Mouse (Mus musculus) testis, adult 2 months (tissue): Measurements from ENCODE around the gene Slc52a3. TPM values are rescaled to one million over a fixed set of nuclear protein-coding genes. Genes with fewer than 3 reads are reported as not detected.

ENCODE experiments used
- H3K27ac ChIP-seq: fragments of 200-500 bp; 2 replicates; pipeline ENCODE4 v1.5.1; 2012; ENCODE audit warnings: low read depth, low read length; ENCODE audit not compliant: control insufficient read depth, insufficient read depth
- H3K27me3 ChIP-seq: fragments of 200-500 bp; 2 replicates; pipeline ENCODE4 v1.6.1; 2012; ENCODE audit warnings: mild to moderate bottlenecking, low read length, moderate library complexity; ENCODE audit not compliant: control insufficient read depth, insufficient read depth
- H3K36me3 ChIP-seq: fragments of 200-500 bp; 2 replicates; pipeline ENCODE4 v1.6.1; 2012; ENCODE audit warnings: mild to moderate bottlenecking, low read length; ENCODE audit not compliant: control insufficient read depth, insufficient read depth
- H3K4me1 ChIP-seq: fragments of 200-500 bp; 2 replicates; pipeline ENCODE4 v1.6.1; 2012; ENCODE audit warnings: low read length; ENCODE audit not compliant: control insufficient read depth, insufficient read depth
- H3K4me3 ChIP-seq: fragments of 200-500 bp; 2 replicates; pipeline ENCODE4 v1.5.1; 2012; ENCODE audit warnings: low read depth, mild to moderate bottlenecking, low read length, moderate library complexity, mixed read lengths; ENCODE audit not compliant: control insufficient read depth
- CTCF ChIP-seq: fragments of 200-500 bp; IDR thresholded peaks from 2 replicates; pipeline ENCODE4 v1.5.1; 2012; ENCODE audit warnings: low read depth, mild to moderate bottlenecking, inconsistent platforms, low read length, moderate library complexity; ENCODE audit not compliant: control insufficient read depth, insufficient read depth, insufficient replicate concordance
- POLR2A ChIP-seq: fragments of 200-500 bp; IDR thresholded peaks from 2 replicates; pipeline ENCODE4 v1.6.1; 2012; ENCODE audit warnings: low read depth, mild to moderate bottlenecking, inconsistent platforms, low read length, moderate library complexity; ENCODE audit not compliant: control insufficient read depth
- polyA plus RNA-seq: library from polyadenylated mRNA; depleted of rRNA; stranded (reverse); fragments of >200 nt; gene quantifications from 2 replicates; pipeline ENCODE4 v1.2.3, GENCODE M21; 2012

Slc52a3 gene
- polyA plus RNA-seq, 1 experiment = 52.4 TPM

DNA sequence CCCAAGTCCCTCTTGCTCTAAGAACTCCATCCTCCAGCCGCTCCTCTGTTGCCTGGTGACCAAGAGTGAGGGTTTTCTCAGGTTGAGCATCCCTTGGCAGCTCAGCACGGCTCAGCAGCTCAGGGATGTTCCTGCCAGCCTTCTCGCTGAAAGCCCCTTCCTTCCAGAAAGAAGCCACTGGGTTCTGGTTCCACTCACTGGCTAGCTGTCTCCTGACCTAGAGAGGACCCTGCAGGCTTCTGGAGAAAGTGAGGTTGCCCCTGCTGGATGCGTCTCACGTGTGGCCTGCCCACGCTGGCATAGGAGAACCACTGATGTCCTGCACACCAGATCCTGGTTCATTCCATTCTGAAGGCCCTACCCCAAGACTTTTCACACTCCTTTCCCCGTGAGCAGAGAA, 27.3 kb upstream of the Slc52a3 start:
- Histone ChIP-seq H3K4me1 (peaks cover 12% of the 10 kb centered on the region), H3K27me3 (no peaks in the 10 kb centered on the region), H3K36me3 (no peaks in the 10 kb centered on the region), H3K4me3 (peak overlapping the region; percentile 26; the same call in 1 of the 2 replicates), H3K27ac (no peak overlapping the region)
- TF ChIP-seq POLR2A = no peak
- no peak for TF ChIP-seq CTCF

DNA sequence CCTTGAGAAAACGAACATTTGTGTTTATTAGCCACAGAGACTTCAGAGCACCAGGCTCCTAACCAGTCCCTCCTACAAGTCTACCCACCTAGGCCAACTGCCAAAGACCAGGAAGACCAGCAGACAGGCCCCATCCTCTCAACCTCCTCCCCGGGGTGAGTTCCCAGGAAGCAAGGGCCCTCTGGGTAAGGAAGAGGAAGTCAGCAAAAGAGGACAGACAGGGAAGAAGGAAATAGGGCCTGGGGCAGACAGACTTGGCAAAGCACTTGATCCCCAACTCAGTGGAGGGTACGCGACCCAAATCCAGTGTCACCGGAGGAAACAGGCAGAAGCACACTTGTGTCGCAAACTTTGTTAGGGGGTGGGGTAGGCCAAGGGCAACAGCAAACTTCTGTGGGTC, 26.9 kb upstream of the Slc52a3 start:
- H3K27ac ChIP-seq = no peak overlapping the region
- H3K36me3 ChIP-seq = no peaks in the 10 kb centered on the region
- TF ChIP-seq CTCF = no peak
- no peak for TF ChIP-seq POLR2A
- peak overlapping the region; percentile 77 for H3K4me3 ChIP-seq
- peaks cover 12% of the 10 kb centered on the region for H3K4me1 ChIP-seq
- H3K27me3 ChIP-seq = no peaks in the 10 kb centered on the region

DNA sequence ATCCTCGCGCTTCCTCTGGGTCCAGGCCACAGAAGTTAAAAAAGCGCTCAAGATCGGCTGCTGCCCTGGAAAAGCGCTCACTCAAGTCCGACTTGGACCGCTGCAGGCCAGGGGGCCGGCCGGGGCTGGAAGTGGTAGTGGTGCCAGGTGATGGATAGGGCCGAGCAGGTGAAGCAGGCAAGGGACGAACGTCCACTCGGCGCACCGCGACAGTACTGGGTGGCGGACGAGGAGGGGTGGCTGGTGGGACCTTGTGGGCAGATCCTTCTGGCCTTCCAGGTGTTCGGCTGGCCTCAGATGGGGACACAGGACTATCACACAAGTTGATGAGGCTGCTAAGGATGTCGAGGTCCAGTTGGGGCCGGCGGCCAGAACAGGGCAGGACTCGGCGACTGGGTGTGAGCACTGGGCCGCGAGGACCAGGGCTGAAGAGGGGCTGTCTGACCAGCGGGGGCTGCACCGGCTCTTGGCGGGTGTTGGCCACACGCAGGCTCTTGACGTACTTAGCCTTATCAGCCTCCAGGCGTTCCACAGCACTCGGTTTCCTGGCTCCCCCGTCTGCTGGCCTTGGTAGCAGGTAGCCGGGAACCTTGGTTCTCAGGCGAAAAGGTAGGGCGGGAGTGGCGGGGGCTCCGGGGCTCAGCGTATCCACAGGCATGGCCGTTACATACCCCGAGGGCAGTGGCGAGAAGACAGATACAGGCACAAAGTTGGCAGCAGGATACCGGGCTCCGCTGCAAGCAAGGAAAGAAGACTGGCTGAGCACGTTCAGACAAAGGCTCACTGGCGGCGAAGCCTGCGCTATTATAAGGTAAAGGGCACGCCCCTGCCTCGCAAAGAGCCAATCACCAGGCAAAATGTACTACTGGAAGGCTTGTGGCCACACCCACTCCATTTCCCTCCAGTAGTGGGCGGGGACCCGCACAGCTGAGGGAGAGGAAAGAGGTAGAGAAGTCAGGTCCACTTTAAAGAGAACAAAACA, 25.8 kb upstream of the Slc52a3 start:
- H3K36me3 ChIP-seq = no peaks in the 10 kb centered on the region
- TF ChIP-seq CTCF (no peak), POLR2A (peak; percentile 88; the same call in 1 of the 2 replicates)
- no peak overlapping the region for H3K27ac ChIP-seq
- peaks cover 12% of the 10 kb centered on the region for H3K4me1 ChIP-seq
- peak overlapping the region; percentile 77 for H3K4me3 ChIP-seq
- no peaks in the 10 kb centered on the region for H3K27me3 ChIP-seq

DNA sequence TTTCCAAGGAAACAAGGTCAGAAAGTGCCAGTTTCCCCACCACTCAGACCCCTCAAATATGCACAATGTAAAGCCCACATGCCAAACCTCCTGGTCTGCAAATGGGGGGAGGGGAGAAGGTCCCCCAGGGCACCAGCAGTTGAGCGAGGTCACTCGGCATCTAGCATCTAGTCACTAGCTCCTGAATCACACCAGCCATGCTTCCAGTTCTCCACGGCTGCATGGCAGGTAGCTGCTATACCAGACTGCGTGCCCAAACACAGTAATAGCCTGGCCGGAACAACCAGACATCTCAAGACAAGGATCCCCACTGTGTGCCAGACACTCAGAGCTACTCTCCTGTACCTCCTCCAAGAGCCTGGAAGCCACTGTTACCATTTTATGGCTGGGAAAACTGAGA, 24.6 kb upstream of the Slc52a3 start:
- Histone ChIP-seq H3K27me3 (no peaks in the 10 kb centered on the region), H3K36me3 (no peaks in the 10 kb centered on the region), H3K4me3 (peak overlapping the region; percentile 77), H3K27ac (no peak overlapping the region), H3K4me1 (peaks cover 12% of the 10 kb centered on the region)
- no peak for TF ChIP-seq POLR2A
- no peak for TF ChIP-seq CTCF

DNA sequence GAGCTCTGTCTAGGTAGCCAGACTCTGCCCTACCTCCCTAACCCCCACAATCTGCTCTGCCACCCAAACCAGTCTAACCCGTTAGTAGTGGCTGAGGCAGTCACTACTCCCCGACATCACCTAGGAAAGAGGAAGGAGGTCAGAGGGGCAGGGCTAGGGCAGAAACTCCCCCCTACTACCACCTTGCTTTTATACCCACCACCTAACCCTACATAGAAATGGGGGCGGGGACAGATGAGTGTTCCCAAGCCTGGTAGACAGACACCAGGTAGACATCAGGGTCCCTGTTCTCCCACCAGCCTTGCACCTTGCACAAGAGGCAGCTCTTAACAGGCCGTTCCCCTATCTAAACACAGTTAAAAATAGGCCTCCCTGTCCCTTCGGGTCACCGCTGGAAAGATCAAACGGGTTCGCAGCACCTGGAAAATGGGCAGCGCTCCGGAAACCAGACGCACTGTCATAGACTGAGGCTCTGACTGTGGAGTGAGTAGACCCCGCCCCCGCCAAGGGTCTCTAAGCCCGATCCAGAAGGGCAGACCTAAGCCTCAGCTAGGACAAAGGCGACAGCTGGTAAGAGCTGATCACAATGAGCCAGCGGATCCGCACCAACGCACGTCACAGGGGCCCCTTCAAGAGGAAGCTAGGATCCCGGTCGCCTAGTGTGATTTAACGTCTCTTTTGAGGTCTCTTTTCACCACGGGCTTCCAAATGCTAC, 23.3 kb upstream of the Slc52a3 start:
- peaks cover 12% of the 10 kb centered on the region for H3K4me1 ChIP-seq
- H3K4me3 ChIP-seq = peak overlapping the region; percentile 77
- H3K27me3 ChIP-seq = no peaks in the 10 kb centered on the region
- no peak overlapping the region for H3K27ac ChIP-seq
- no peaks in the 10 kb centered on the region for H3K36me3 ChIP-seq
- TF ChIP-seq POLR2A (no peak; the same call in 1 of the 2 replicates), CTCF (no peak)

DNA sequence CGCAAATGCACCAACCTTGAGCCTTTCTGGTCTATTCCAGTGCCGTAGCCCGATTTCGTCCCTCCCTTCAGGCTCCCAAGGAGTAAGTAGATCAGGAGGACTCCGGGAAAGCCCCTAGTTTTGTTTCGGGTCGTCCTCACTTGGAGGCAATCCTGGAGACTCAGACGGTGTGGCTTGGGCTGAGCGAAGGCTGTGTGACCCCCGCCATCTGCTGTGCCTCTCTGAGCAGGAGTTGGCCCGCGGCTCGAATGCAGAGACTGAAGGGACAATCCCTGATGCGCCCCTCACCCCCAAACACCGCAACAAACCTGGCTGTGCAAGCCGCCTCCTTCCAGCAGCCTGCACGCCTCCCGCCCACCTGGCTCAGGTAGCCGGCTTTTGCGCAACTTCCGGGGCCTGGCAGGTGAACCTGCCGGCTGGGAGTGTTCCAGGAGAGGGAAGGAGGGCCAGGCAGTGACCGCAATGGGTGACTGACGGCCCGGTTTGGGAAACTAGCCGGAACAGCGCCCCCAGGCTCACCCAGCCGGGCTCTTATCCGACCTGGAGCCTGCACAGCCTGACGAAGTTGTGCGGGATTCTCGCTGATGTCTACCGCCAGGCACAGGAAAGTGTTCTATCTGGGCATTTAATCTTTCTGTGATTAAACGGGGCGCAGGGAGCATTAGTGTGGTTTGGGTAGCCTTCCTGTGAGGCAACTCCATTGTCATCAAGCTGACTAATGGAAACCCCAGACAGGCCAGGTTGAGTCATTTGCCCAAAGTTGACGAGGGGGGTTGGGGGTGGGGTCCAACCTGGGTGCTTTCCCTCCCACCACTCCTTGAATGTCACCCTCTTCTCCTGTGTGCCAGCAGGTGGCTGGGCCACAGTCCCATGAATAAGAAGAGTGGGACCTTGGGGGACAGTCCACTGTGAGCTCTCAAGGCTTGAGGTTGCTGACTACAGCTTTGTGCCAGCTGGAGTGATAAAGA, 22.4 kb upstream of the Slc52a3 start:
- TF ChIP-seq POLR2A (no peak), CTCF (no peak)
- Histone ChIP-seq H3K4me3 (peak overlapping the region; percentile 77), H3K27me3 (no peaks in the 10 kb centered on the region), H3K4me1 (peaks cover 12% of the 10 kb centered on the region), H3K36me3 (no peaks in the 10 kb centered on the region), H3K27ac (no peak overlapping the region)
